Comparison of ENCODE assay signal across 21 mouse cellular contexts in the genomic region with DNA sequence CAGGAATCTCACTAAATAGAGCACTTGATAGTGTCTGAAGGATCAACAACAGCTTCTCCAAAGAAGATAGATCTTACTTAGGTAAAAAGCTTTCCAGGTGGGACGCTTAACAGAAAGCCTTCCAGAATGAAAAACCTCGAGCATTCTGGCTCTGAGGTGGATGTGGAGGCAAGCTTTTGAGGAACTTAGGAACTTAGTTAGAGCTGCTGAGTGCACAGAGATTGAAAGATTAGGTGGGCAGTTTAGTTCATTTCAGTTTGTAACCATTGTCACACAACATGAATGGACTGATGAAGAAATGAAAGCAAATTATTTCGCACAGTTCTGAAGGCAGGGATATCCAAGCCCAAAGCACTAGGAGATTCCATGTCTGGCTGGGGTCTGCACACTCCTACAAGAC.
"Had no signal": no experiment of that assay in that cellular context is flagged by ENCODE, and none has a peak within 500 bp of the region (broad histone marks: within the 10 kb centered on the region; RNA-seq: fewer than 3 reads in every experiment).

No protein-coding gene starts in this region.

- H3K4me1 ChIP-seq: hindbrain, embryonic 13.5 days; hindbrain, embryonic 15.5 days had no signal

- ATAC-seq: hindbrain, postnatal 0 days; intestine, embryonic 16.5 days had no signal

- H3K9ac ChIP-seq: heart, embryonic 12.5 days; hindbrain, embryonic 13.5 days; hindbrain, embryonic 15.5 days; limb, embryonic 12.5 days had no signal

- H3K4me2 ChIP-seq: heart, embryonic 12.5 days; hindbrain, embryonic 13.5 days; hindbrain, embryonic 15.5 days; limb, embryonic 12.5 days; liver, embryonic 11.5 days had no signal

- H3K9me3 ChIP-seq: heart, embryonic 12.5 days; hindbrain, embryonic 13.5 days; hindbrain, embryonic 15.5 days; limb, embryonic 10.5 days; limb, embryonic 12.5 days had no signal

- H3K36me3 ChIP-seq: heart, embryonic 12.5 days; hindbrain, embryonic 13.5 days; hindbrain, embryonic 15.5 days; limb, embryonic 10.5 days; limb, embryonic 12.5 days had no signal

- H3K4me3 ChIP-seq: gastrocnemius, adult 2 months; heart, adult 2 months; heart, embryonic 12.5 days; hindbrain, embryonic 13.5 days; hindbrain, embryonic 15.5 days; layer of hippocampus, adult 2 months; limb, embryonic 10.5 days; limb, embryonic 12.5 days had no signal

- H3K27ac ChIP-seq: gastrocnemius, adult 2 months; heart, adult 2 months; hindbrain, embryonic 13.5 days; hindbrain, embryonic 15.5 days; hindbrain, postnatal 0 days; layer of hippocampus, adult 2 months; limb, embryonic 10.5 days; limb, embryonic 12.5 days had no signal

- H3K27me3 ChIP-seq: heart, embryonic 12.5 days; hindbrain, embryonic 13.5 days; hindbrain, embryonic 15.5 days; limb, embryonic 12.5 days had no signal

- DNase-seq: gastrocnemius, adult 2 months; gastrocnemius, postnatal 10 days; gastrocnemius, postnatal 25 days; heart, adult 2 months; heart, postnatal 10 days; heart, postnatal 4 days; kidney, adult 11 months; kidney, adult 2 months; kidney, postnatal 10 days; kidney, postnatal 25 days; kidney, postnatal 4 days; liver had no signal
